Mouse (Mus musculus) testis, adult 2 months (tissue): Measurements from ENCODE around the gene Ugt1a8.

ENCODE experiments used
- CTCF ChIP-seq: fragments of 200-500 bp; IDR thresholded peaks from 2 replicates; pipeline ENCODE4 v1.5.1; 2012; ENCODE audit warnings: low read depth, mild to moderate bottlenecking, inconsistent platforms, low read length, moderate library complexity; ENCODE audit not compliant: control insufficient read depth, insufficient read depth, insufficient replicate concordance
- POLR2A ChIP-seq: fragments of 200-500 bp; IDR thresholded peaks from 2 replicates; pipeline ENCODE4 v1.6.1; 2012; ENCODE audit warnings: low read depth, mild to moderate bottlenecking, inconsistent platforms, low read length, moderate library complexity; ENCODE audit not compliant: control insufficient read depth

- TF ChIP-seq CTCF (no peak), POLR2A (no peak)
These were observed 169.5 kb downstream of the Ugt1a8 start for GRCm38 (mm10) chr1:88256886-88257663.
